Mouse (Mus musculus): ENCODE data around the gene Cd40lg. TPM values are rescaled to one million over a fixed set of nuclear protein-coding genes. Genes with fewer than 3 reads are reported as not detected.

Gene Cd40lg
- not detected in 2 replicates for polyA plus RNA-seq (2016; fragmentation: Nextera tagmentation; extraction: Ambion mirVana)

- Histone ChIP-seq H3K4me3 (no peak within 1 kb of the TSS), H3K27me3 (no peaks in the 10 kb centered on the region), H3K9me3 (no peaks in the 10 kb centered on the region), H3K27ac (no peak within 1 kb of the TSS), H3K9ac (no peak within 1 kb of the TSS), H3K36me3 (no peaks in the 10 kb centered on the region), H3K4me2 (replicated peaks) (no peak within 1 kb of the TSS), H3K4me1 (no peaks in the 10 kb centered on the region)
- WGBS: 87% methylated on average over 9 of the region's 9 CpGs
- ATAC-seq (ENCODE audit: insufficient number of reproducible peaks, insufficient read depth, low FRiP score, low TSS enrichment): no peak
Observed at GRCm38 (mm10) chrX:57211876-57212275, at the start of gene Cd40lg. TSS of gene Cd40lg (plus strand) at chrX:57212143.

- no peaks in the 10 kb centered on the region for H3K27me3 ChIP-seq
- no peak for ATAC-seq (ENCODE audit: insufficient number of reproducible peaks, insufficient read depth, low FRiP score, low TSS enrichment)
- H3K4me3 ChIP-seq: no peak overlapping the region
- no peaks in the 10 kb centered on the region for H3K36me3 ChIP-seq
- WGBS: 80% methylated on average over 1 of the region's 1 CpGs
- no peaks in the 10 kb centered on the region for H3K4me1 ChIP-seq
- H3K27ac ChIP-seq: no peak overlapping the region
- no peaks in the 10 kb centered on the region for H3K9me3 ChIP-seq
- no peak overlapping the region for H3K9ac ChIP-seq
- no peak overlapping the region for H3K4me2 ChIP-seq (replicated peaks)
Observed at GRCm38 (mm10) chrX:57166549-57166948, 45.4 kb upstream of the Cd40lg start.

GRCm38 (mm10) chrX:57171269-57171668 is 40.7 kb upstream of the Cd40lg start:
- H3K4me3 ChIP-seq: no peak overlapping the region
- no peaks in the 10 kb centered on the region for H3K9me3 ChIP-seq
- no peak overlapping the region for H3K4me2 ChIP-seq (replicated peaks)
- H3K9ac ChIP-seq: no peak overlapping the region
- no peaks in the 10 kb centered on the region for H3K36me3 ChIP-seq
- H3K27me3 ChIP-seq: no peaks in the 10 kb centered on the region
- no peak for ATAC-seq (ENCODE audit: insufficient number of reproducible peaks, insufficient read depth, low FRiP score, low TSS enrichment)
- H3K4me1 ChIP-seq: no peaks in the 10 kb centered on the region
- no peak overlapping the region for H3K27ac ChIP-seq

GRCm38 (mm10) chrX:57177225-57177779 is 34.6 kb upstream of the Cd40lg start:
- H3K4me2 ChIP-seq (replicated peaks): no peak overlapping the region
- no peaks in the 10 kb centered on the region for H3K27me3 ChIP-seq
- H3K36me3 ChIP-seq: no peaks in the 10 kb centered on the region
- 92% methylated on average over 13 of the region's 13 CpGs for WGBS
- no peaks in the 10 kb centered on the region for H3K9me3 ChIP-seq
- ATAC-seq (ENCODE audit: insufficient number of reproducible peaks, insufficient read depth, low FRiP score, low TSS enrichment): no peak
- no peak overlapping the region for H3K9ac ChIP-seq
- H3K4me1 ChIP-seq: no peaks in the 10 kb centered on the region
- no peak overlapping the region for H3K27ac ChIP-seq
- H3K4me3 ChIP-seq: no peak overlapping the region

- H3K27ac ChIP-seq: no peak overlapping the region
Observed at GRCm38 (mm10) chrX:57182470-57182869, 29.5 kb upstream of the Cd40lg start.

GRCm38 (mm10) chrX:57183359-57183758 is 28.6 kb upstream of the Cd40lg start:
- Histone ChIP-seq H3K9me3 (no peaks in the 10 kb centered on the region), H3K36me3 (no peaks in the 10 kb centered on the region), H3K4me1 (no peaks in the 10 kb centered on the region), H3K4me2 (replicated peaks) (no peak overlapping the region), H3K9ac (no peak overlapping the region), H3K27me3 (no peaks in the 10 kb centered on the region), H3K27ac (no peak overlapping the region), H3K4me3 (no peak overlapping the region)
- WGBS: 89% methylated on average over 3 of the region's 3 CpGs
- ATAC-seq (ENCODE audit: insufficient number of reproducible peaks, insufficient read depth, low FRiP score, low TSS enrichment): no peak

More at GRCm38 (mm10) chrX:57182470-57182869, 29.5 kb upstream of the Cd40lg start:
- H3K4me1 ChIP-seq: no peaks in the 10 kb centered on the region
- H3K9ac ChIP-seq: no peak overlapping the region
- H3K9me3 ChIP-seq: no peaks in the 10 kb centered on the region
- no peak for ATAC-seq (ENCODE audit: insufficient number of reproducible peaks, insufficient read depth, low FRiP score, low TSS enrichment)
- no peak overlapping the region for H3K4me2 ChIP-seq (replicated peaks)
- H3K4me3 ChIP-seq: no peak overlapping the region
- H3K36me3 ChIP-seq: no peaks in the 10 kb centered on the region
- WGBS: 71% methylated on average over 2 of the region's 2 CpGs
- H3K27me3 ChIP-seq: no peaks in the 10 kb centered on the region

- Histone ChIP-seq H3K9ac (no peak overlapping the region), H3K27me3 (no peaks in the 10 kb centered on the region), H3K27ac (no peak overlapping the region), H3K4me3 (no peak overlapping the region), H3K9me3 (no peaks in the 10 kb centered on the region), H3K36me3 (no peaks in the 10 kb centered on the region), H3K4me2 (replicated peaks) (no peak overlapping the region), H3K4me1 (no peaks in the 10 kb centered on the region)
- ATAC-seq (ENCODE audit: insufficient number of reproducible peaks, insufficient read depth, low FRiP score, low TSS enrichment): no peak
- WGBS: 80% methylated on average over 8 of the region's 8 CpGs
Observed at GRCm38 (mm10) chrX:57187301-57187700, 24.6 kb upstream of the Cd40lg start.

- H3K27me3 ChIP-seq: no peaks in the 10 kb centered on the region
- no peaks in the 10 kb centered on the region for H3K36me3 ChIP-seq
- no peak overlapping the region for H3K4me3 ChIP-seq
- no peak overlapping the region for H3K4me2 ChIP-seq (replicated peaks)
- ATAC-seq (ENCODE audit: insufficient number of reproducible peaks, insufficient read depth, low FRiP score, low TSS enrichment): no peak
- no peaks in the 10 kb centered on the region for H3K4me1 ChIP-seq
- H3K9ac ChIP-seq: no peak overlapping the region
- 78% methylated on average over 5 of the region's 5 CpGs for WGBS
- no peaks in the 10 kb centered on the region for H3K9me3 ChIP-seq
- no peak overlapping the region for H3K27ac ChIP-seq
Observed at GRCm38 (mm10) chrX:57189335-57189734, 22.6 kb upstream of the Cd40lg start.

GRCm38 (mm10) chrX:57196319-57196718 is 15.6 kb upstream of the Cd40lg start:
- no peaks in the 10 kb centered on the region for H3K27me3 ChIP-seq

GRCm38 (mm10) chrX:57198036-57198435 is 13.9 kb upstream of the Cd40lg start:
- H3K27me3 ChIP-seq: no peaks in the 10 kb centered on the region
- H3K4me1 ChIP-seq: no peaks in the 10 kb centered on the region
- H3K36me3 ChIP-seq: no peaks in the 10 kb centered on the region
- ATAC-seq (ENCODE audit: insufficient number of reproducible peaks, insufficient read depth, low FRiP score, low TSS enrichment): no peak
- H3K4me2 ChIP-seq (replicated peaks): no peak overlapping the region
- no peak overlapping the region for H3K27ac ChIP-seq
- H3K4me3 ChIP-seq: no peak overlapping the region
- 52% methylated on average over 2 of the region's 2 CpGs for WGBS
- no peaks in the 10 kb centered on the region for H3K9me3 ChIP-seq
- H3K9ac ChIP-seq: no peak overlapping the region

More at GRCm38 (mm10) chrX:57196319-57196718, 15.6 kb upstream of the Cd40lg start:
- no peaks in the 10 kb centered on the region for H3K36me3 ChIP-seq
- H3K9me3 ChIP-seq: no peaks in the 10 kb centered on the region
- no peak overlapping the region for H3K4me2 ChIP-seq (replicated peaks)
- no peak overlapping the region for H3K4me3 ChIP-seq
- no peak overlapping the region for H3K27ac ChIP-seq
- H3K4me1 ChIP-seq: no peaks in the 10 kb centered on the region
- no peak overlapping the region for H3K9ac ChIP-seq
- no peak for ATAC-seq (ENCODE audit: insufficient number of reproducible peaks, insufficient read depth, low FRiP score, low TSS enrichment)
- WGBS: 84% methylated on average over 9 of the region's 9 CpGs

GRCm38 (mm10) chrX:57200397-57200796 is 11.5 kb upstream of the Cd40lg start:
- WGBS: 77% methylated on average over 2 of the region's 2 CpGs
- ATAC-seq (ENCODE audit: insufficient number of reproducible peaks, insufficient read depth, low FRiP score, low TSS enrichment): no peak

GRCm38 (mm10) chrX:57210591-57210990 is 1.4 kb upstream of the Cd40lg start:
- 100% methylated on average over 1 of the region's 1 CpGs for WGBS

More at GRCm38 (mm10) chrX:57200397-57200796, 11.5 kb upstream of the Cd40lg start:
- Histone ChIP-seq H3K4me2 (replicated peaks) (no peak overlapping the region), H3K9ac (no peak overlapping the region), H3K9me3 (no peaks in the 10 kb centered on the region), H3K36me3 (no peaks in the 10 kb centered on the region), H3K4me1 (no peaks in the 10 kb centered on the region), H3K27me3 (no peaks in the 10 kb centered on the region), H3K27ac (no peak overlapping the region), H3K4me3 (no peak overlapping the region)

More at GRCm38 (mm10) chrX:57210591-57210990, 1.4 kb upstream of the Cd40lg start:
- no peak overlapping the region for H3K9ac ChIP-seq
- no peak overlapping the region for H3K4me2 ChIP-seq (replicated peaks)
- no peaks in the 10 kb centered on the region for H3K4me1 ChIP-seq
- H3K9me3 ChIP-seq: no peaks in the 10 kb centered on the region
- H3K27ac ChIP-seq: no peak overlapping the region
- H3K36me3 ChIP-seq: no peaks in the 10 kb centered on the region
- no peak overlapping the region for H3K4me3 ChIP-seq
- H3K27me3 ChIP-seq: no peaks in the 10 kb centered on the region
- ATAC-seq (ENCODE audit: insufficient number of reproducible peaks, insufficient read depth, low FRiP score, low TSS enrichment): no peak

Data from embryonic facial prominence, embryonic 12.5 days (tissue).